Mouse (Mus musculus): ENCODE measurements around the gene Gckr. TPM values are rescaled to one million over a fixed set of nuclear protein-coding genes. Genes with fewer than 3 reads are reported as not detected.

Gckr gene
- total RNA-seq, 1 experiment, result 0.04 TPM

DNA sequence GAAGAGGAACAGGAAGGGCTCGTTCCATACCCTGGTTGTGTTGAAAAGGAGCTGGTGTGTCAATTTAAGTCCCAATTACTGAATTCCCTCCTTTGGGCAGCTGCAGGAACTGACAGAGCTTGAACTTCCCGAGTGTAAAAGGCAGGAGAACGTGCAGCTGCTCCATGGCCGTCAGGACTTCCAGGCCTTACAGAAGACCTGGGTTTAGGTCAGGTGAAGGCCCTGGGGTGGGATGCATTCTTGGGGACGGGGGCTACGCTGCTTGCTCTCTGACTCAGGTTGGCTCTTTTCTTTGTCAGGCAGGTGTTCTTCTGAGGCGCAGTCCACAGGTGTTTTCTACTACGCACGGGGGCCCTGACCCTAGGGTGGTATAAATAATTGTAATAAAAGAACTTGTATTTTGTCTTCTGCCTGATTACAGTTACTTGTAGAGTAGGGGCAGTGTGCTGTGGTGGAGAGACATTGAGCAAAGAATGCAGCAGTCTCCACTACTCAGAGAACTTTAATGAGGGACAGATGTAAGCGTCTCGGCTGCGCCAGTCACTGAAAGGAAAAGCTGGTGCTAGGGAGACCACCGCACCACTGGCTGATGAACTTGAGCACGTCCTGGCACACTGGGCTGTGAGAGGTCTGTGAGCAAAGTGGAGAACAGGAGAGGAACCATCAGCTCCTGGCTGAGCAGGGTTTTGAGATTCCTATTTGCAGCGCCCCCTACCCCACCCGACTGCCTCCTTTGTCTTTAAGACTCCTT lies 44.3 kb upstream of the Gckr start:
- Histone ChIP-seq H3K27ac (ENCODE audit: insufficient read depth, low read depth, low read length, poor library complexity, severe bottlenecking) (no peak overlapping the region), H3K9me3 (ENCODE audit: control insufficient read depth, insufficient read depth, low read depth, low read length) (no peaks in the 10 kb centered on the region), H3K36me3 (ENCODE audit: control insufficient read depth, insufficient read depth, low read length, poor library complexity, severe bottlenecking) (peaks cover 20% of the 10 kb centered on the region), H3K9ac (ENCODE audit: insufficient read depth, low read depth, low read length, poor library complexity, severe bottlenecking) (no peak overlapping the region), H3K4me3 (ENCODE audit: insufficient read depth in 1 of 2, low read depth in 1 of 2, low read length in 2 of 2, poor library complexity in 1 of 2, severe bottlenecking in 1 of 2) (no peak overlapping the region), H3K4me1 (ENCODE audit: control insufficient read depth in 2 of 2, insufficient read depth in 2 of 2, low read length in 2 of 2, poor library complexity in 1 of 2) (peaks cover 3 to 30% of the 10 kb centered on the region in 2 experiments; a peak in 3 of 4 replicates)
- TF ChIP-seq MAFK (IDR thresholded peaks at IDR 0.05; ENCODE audit: insufficient read depth, low read depth, low read length), result no peak
- TF ChIP-seq ZC3H11A (IDR thresholded peaks at IDR 0.05; ENCODE audit: borderline replicate concordance, low read depth, low read length), result no peak
- no peak for TF ChIP-seq HCFC1 (IDR thresholded peaks at IDR 0.05; ENCODE audit: borderline replicate concordance, insufficient read depth, low read length)
- TF ChIP-seq ZNF384 (IDR thresholded peaks at IDR 0.05; ENCODE audit: low read depth, low read length), result no peak
- no peak for TF ChIP-seq CHD2 (IDR thresholded peaks at IDR 0.05; ENCODE audit: low read depth, low read length)
- in situ Hi-C loops (cut with MboI; ENCODE audit: low sequenced_read_pairs in 2 of 2, unreplicated experiment in 2 of 2), result no loop called here
- no peak for DNase-seq (ENCODE audit: low read depth, low spot score)

DNA sequence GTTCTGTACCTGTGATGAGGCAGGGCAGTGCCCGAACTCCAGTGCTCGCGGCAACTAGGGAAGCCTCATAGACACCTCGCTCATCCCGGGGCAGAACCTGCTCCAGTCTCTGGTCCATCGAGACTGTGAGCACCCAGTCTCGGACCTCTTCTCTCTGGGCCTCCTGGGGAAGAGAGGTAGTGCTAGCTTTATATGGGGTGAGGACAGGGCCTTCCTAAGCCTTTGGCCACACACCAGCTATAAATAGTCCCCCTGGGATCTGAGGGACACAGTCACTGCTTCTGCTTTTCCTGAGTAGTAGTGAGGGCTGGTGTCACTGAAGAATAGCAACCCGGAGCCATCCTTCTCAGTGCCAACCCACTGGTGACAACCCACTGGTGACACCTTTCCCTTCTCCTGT lies 43.4 kb upstream of the Gckr start:
- Histone ChIP-seq H3K9ac (ENCODE audit: insufficient read depth, low read depth, low read length, poor library complexity, severe bottlenecking) (no peak overlapping the region), H3K36me3 (ENCODE audit: control insufficient read depth, insufficient read depth, low read length, poor library complexity, severe bottlenecking) (peaks cover 20% of the 10 kb centered on the region), H3K4me3 (ENCODE audit: insufficient read depth in 1 of 2, low read depth in 1 of 2, low read length in 2 of 2, poor library complexity in 1 of 2, severe bottlenecking in 1 of 2) (no peak overlapping the region), H3K9me3 (ENCODE audit: control insufficient read depth, insufficient read depth, low read depth, low read length) (no peaks in the 10 kb centered on the region), H3K27ac (ENCODE audit: insufficient read depth, low read depth, low read length, poor library complexity, severe bottlenecking) (no peak overlapping the region), H3K4me1 (ENCODE audit: control insufficient read depth in 2 of 2, insufficient read depth in 2 of 2, low read length in 2 of 2, poor library complexity in 1 of 2) (peaks cover 3 to 30% of the 10 kb centered on the region in 2 experiments; a peak in 3 of 4 replicates)
- DNase-seq (ENCODE audit: low read depth, low spot score), result no peak
- TF ChIP-seq ZNF384 (IDR thresholded peaks at IDR 0.05; ENCODE audit: low read depth, low read length), result no peak
- TF ChIP-seq HCFC1 (IDR thresholded peaks at IDR 0.05; ENCODE audit: borderline replicate concordance, insufficient read depth, low read length), result no peak
- no peak for TF ChIP-seq MAFK (IDR thresholded peaks at IDR 0.05; ENCODE audit: insufficient read depth, low read depth, low read length)
- TF ChIP-seq ZC3H11A (IDR thresholded peaks at IDR 0.05; ENCODE audit: borderline replicate concordance, low read depth, low read length), result no peak
- TF ChIP-seq CHD2 (IDR thresholded peaks at IDR 0.05; ENCODE audit: low read depth, low read length), result no peak
- in situ Hi-C loops (cut with MboI; ENCODE audit: low sequenced_read_pairs in 2 of 2, unreplicated experiment in 2 of 2), result no loop called here

DNA sequence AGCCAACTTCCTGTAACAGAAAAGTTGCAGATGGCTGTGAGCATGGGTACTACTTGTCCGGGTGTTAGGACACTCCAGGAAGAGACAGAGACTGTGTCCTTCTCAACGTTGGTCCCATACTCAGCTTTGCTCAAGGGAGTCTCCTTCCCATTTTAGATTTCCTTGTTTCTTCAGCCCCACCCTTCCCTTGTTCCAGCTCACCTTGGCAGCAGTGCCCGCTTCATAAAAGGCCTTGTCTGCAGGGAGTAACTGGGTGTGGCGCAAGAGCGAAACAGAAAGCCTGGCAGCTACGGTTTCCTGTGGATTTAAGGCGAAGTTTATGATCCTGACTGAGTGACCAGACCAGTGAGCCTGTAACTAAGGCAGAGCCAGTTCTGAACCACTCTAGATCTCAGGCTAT lies 42.8 kb upstream of the Gckr start:
- in situ Hi-C loops (cut with MboI; ENCODE audit: low sequenced_read_pairs in 2 of 2, unreplicated experiment in 2 of 2), result no loop called here
- no peak for DNase-seq (ENCODE audit: low read depth, low spot score)
- H3K36me3 ChIP-seq (ENCODE audit: control insufficient read depth, insufficient read depth, low read length, poor library complexity, severe bottlenecking), result peaks cover 19% of the 10 kb centered on the region
- no peak overlapping the region for H3K9ac ChIP-seq (ENCODE audit: insufficient read depth, low read depth, low read length, poor library complexity, severe bottlenecking)
- no peak for TF ChIP-seq ZC3H11A (IDR thresholded peaks at IDR 0.05; ENCODE audit: borderline replicate concordance, low read depth, low read length)
- peaks cover 3 to 30% of the 10 kb centered on the region in 2 experiments; a peak in 3 of 4 replicates for H3K4me1 ChIP-seq (ENCODE audit: control insufficient read depth in 2 of 2, insufficient read depth in 2 of 2, low read length in 2 of 2, poor library complexity in 1 of 2)
- no peak overlapping the region for H3K27ac ChIP-seq (ENCODE audit: insufficient read depth, low read depth, low read length, poor library complexity, severe bottlenecking)
- no peak overlapping the region for H3K4me3 ChIP-seq (ENCODE audit: insufficient read depth in 1 of 2, low read depth in 1 of 2, low read length in 2 of 2, poor library complexity in 1 of 2, severe bottlenecking in 1 of 2)
- no peaks in the 10 kb centered on the region for H3K9me3 ChIP-seq (ENCODE audit: control insufficient read depth, insufficient read depth, low read depth, low read length)

DNA sequence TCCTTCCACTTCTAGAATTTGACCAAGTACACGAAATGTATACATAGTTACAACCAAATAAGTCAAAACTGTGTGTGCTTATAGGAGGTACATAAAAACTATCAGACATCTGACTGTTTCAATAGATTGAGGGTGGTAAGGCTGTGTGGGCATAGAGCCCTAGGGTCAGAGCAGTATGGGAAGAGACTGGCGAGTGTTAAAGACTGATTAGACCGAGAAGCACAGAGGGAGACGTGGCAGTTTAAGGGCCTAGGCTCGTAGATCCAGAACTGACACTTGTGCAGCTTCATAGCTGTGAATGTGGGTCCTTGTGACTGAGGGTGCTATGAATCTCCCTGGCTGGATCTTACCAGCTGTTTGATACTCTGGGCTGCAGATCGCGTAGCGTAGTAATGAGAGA lies 42.3 kb upstream of the Gckr start:
- DNase-seq (ENCODE audit: low read depth, low spot score), result no peak
- H3K9ac ChIP-seq (ENCODE audit: insufficient read depth, low read depth, low read length, poor library complexity, severe bottlenecking), result no peak overlapping the region
- no peak overlapping the region for H3K4me3 ChIP-seq (ENCODE audit: insufficient read depth in 1 of 2, low read depth in 1 of 2, low read length in 2 of 2, poor library complexity in 1 of 2, severe bottlenecking in 1 of 2)
- H3K9me3 ChIP-seq (ENCODE audit: control insufficient read depth, insufficient read depth, low read depth, low read length), result no peaks in the 10 kb centered on the region
- no peak overlapping the region for H3K27ac ChIP-seq (ENCODE audit: insufficient read depth, low read depth, low read length, poor library complexity, severe bottlenecking)
- in situ Hi-C loops (cut with MboI; ENCODE audit: low sequenced_read_pairs in 2 of 2, unreplicated experiment in 2 of 2), result no loop called here
- peaks cover 17% of the 10 kb centered on the region for H3K36me3 ChIP-seq (ENCODE audit: control insufficient read depth, insufficient read depth, low read length, poor library complexity, severe bottlenecking)
- H3K4me1 ChIP-seq (ENCODE audit: control insufficient read depth in 2 of 2, insufficient read depth in 2 of 2, low read length in 2 of 2, poor library complexity in 1 of 2), result peaks cover 3 to 30% of the 10 kb centered on the region in 2 experiments; a peak in 3 of 4 replicates
- TF ChIP-seq MAFK (IDR thresholded peaks at IDR 0.05; ENCODE audit: insufficient read depth, low read depth, low read length) (no peak), ZNF384 (IDR thresholded peaks at IDR 0.05; ENCODE audit: low read depth, low read length) (no peak), HCFC1 (IDR thresholded peaks at IDR 0.05; ENCODE audit: borderline replicate concordance, insufficient read depth, low read length) (no peak), ZC3H11A (IDR thresholded peaks at IDR 0.05; ENCODE audit: borderline replicate concordance, low read depth, low read length) (no peak), CHD2 (IDR thresholded peaks at IDR 0.05; ENCODE audit: low read depth, low read length) (no peak)

All from ES-E14 (cell line).